Mouse (Mus musculus): Measurements from ENCODE around the gene Qsox2.

The Qsox2 gene

DNA sequence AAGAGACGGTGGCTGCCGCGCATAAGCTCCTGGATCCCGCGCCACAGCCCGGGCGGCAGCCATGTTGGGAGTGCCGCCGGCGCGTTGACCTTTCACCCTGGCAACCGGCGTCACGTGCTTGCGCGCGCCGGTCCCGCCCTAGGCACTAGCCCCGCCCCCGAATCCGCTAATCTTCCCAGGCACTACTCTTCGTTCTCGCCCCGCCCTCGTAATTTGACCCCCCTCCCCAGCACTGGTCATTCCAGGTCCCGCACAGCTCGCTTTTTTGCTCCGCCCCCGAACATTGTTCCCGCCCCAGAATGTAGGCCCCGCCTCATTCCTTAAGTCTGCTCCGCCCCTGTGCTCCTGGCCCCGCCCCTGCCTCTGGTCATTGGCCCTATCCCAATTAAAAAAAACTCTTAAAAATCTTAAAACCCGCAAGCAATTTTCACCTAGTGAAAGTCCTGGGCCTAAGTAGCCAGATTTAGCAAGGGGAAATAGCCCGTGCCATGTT is at the start of gene Qsox2:
TSS of gene Qsox2 (minus strand) at position 236 of the 493 bp plus-strand sequence.
- DNase-seq (ENCODE audit: low spot score in 2 of 2), result peak; percentile 79 to 86

- no peak for DNase-seq (ENCODE audit: low spot score in 2 of 2)
Observed at GRCm38 (mm10) chr2:26286391-26286790, 49.1 kb upstream of the Qsox2 start.

DNA sequence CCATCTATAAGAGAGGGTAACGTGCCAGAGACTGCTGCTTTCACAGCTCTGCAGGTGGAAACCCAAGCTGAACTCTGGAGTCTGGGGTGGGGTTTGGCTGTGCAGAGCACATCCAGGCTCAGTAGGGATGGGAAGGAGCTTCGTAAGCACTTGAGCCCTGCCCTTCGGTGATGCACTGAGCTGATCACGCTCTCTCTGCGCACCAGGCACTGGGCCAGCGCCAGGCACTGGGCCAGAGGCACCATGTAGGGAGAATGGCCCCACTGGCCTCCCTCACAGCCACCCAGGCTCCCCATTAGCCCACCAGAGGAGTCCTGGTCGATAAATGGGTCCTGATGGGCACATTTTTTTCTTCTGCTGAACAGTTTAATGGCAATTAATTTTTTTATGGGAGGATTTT is 48.5 kb upstream of the Qsox2 start:
- no peak for DNase-seq (ENCODE audit: low spot score in 2 of 2)

- no peak for DNase-seq (ENCODE audit: low spot score in 2 of 2)
Observed at GRCm38 (mm10) chr2:26280594-26280993, 43.3 kb upstream of the Qsox2 start.

GRCm38 (mm10) chr2:26279712-26280111 is 42.4 kb upstream of the Qsox2 start:
- no peak for DNase-seq (ENCODE audit: low spot score in 2 of 2)

DNA sequence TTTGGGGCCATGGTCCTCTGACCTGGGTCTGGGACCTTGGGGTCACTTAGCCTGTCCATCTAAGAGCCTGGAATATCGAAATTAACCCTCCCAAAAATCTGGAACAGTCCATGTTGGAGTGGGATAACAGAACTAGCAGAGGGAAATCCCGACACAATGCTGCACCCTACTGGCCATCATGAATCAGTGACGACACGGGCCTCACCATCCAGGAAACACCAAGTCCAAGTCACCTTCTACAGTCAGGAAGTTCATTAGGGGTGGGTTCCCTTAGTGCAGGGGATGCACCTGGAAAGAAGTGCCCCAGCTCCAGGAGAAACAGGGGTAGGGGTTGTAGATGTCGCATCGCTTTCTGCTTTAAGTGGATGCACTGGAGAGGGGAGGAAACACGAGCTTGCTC is 36.3 kb upstream of the Qsox2 start:
- peak; percentile 71 to 74 for DNase-seq (ENCODE audit: low spot score in 2 of 2)

DNA sequence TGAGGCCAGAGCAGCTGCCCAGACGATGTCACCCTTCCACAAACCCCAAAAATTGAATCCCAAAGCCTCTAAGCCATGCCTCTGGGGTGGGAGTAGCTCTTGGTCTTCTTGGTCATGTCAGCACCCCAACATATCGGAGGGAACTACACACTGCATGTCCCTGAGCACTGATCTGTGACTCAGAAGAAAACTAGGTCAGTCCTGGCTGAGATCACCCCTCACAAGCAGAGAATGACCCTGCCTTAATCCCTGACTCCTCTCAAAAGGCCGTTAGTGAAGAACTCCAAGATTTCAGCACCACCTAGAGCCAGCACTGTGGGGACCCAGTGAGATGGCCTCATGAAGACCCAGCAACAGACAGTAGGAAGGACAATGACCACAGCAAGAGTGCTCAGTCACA is 30.9 kb upstream of the Qsox2 start:
- DNase-seq (ENCODE audit: low spot score in 2 of 2), result no peak

DNA sequence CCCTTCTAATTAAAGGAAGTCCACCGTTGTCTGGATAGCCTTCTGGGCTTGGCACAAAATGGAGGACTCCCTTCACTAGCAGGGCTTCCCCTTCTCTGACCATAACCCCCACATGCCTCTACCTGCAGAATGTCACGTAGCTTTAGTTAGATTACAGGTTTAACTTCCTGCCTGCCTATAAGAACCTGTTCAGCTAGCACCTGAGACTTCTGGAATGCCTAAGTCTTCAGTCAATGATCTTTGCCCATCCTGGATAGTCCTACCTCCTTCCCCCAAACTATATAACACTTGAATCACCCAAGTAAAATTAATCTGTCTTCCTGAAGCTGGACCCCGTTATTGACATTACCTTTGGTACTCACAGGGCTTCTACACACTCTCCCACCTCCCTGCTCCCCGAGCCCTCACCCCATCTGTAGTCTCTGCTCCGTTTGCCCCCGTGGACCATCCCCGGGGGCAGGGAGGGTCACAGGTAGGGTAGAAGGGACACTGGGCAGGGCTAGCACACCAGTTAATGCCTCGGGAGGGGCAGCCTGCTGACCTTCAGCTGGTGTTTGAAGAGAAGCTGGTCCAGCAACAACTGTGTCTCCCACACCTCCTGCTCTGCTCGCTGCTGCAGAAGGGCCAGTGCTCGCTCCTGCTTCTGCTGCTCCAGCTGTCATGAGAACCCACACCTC is 28.9 kb upstream of the Qsox2 start:
- no peak for DNase-seq (ENCODE audit: low spot score in 2 of 2)

GRCm38 (mm10) chr2:26265095-26265494 is 27.8 kb upstream of the Qsox2 start:
- DNase-seq (ENCODE audit: low spot score in 2 of 2), result no peak

DNA sequence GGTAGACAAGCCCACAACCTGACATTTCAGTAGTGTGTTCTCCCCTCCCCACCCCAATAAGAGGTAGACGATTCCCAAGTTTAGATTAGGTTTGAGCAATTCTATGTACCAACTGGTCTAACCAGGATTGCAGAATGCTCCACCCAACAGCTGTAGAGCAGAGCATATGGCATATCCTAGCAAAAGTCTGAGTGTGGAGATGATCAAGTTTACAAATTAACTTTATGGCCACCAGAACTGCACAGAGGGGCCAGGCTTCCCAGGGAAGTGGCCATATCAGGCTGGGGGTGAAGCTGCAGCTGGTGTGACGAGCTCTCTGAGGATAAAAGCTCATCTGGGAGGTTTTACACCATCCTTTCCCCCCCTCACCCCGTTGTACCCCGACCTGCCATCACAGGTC is 27.3 kb upstream of the Qsox2 start:
- no peak for DNase-seq (ENCODE audit: low spot score in 2 of 2)

- DNase-seq (ENCODE audit: low spot score in 2 of 2), result no peak
Observed at GRCm38 (mm10) chr2:26257315-26258096, 20.2 kb upstream of the Qsox2 start.

- DNase-seq (ENCODE audit: low spot score in 2 of 2), result no peak
Observed at GRCm38 (mm10) chr2:26254816-26255215, 17.5 kb upstream of the Qsox2 start.

- no peak for DNase-seq (ENCODE audit: low spot score in 2 of 2)
Observed at GRCm38 (mm10) chr2:26252514-26253206, 15.3 kb upstream of the Qsox2 start.

GRCm38 (mm10) chr2:26247531-26247930 is 10.2 kb upstream of the Qsox2 start:
- DNase-seq (ENCODE audit: low spot score in 2 of 2), result no peak

GRCm38 (mm10) chr2:26240841-26241240 is 3.5 kb upstream of the Qsox2 start:
- no peak for DNase-seq (ENCODE audit: low spot score in 2 of 2)

- no peak for DNase-seq (ENCODE audit: low spot score in 2 of 2)
Observed at GRCm38 (mm10) chr2:26240330-26240729, 3.0 kb upstream of the Qsox2 start.

GRCm38 (mm10) chr2:26236681-26237289 is 540 bp downstream of the Qsox2 start:
- peak in 1 of 2 experiments; percentile 67 for DNase-seq (ENCODE audit: low spot score in 2 of 2)

DNA sequence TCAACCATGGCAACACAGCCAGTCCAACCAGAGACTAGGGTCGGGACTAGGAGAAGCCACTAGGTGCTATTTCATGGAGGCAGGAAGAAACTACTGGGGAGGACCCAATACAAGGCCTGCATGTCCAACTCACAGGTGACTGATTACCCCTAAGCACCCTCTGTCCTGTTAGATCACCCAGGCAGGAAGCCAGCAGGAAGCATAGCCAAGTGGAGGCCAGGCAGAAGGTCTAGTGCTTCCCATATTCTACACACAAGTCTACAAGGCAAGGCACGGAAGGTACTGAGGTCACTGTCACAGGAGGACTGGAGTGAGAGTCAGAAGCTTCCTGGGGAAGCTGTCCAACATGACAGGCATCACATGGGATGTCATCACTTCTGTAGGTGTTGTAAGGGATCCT is 2.6 kb downstream of the Qsox2 start:
- no peak for DNase-seq (ENCODE audit: low spot score in 2 of 2)

DNA sequence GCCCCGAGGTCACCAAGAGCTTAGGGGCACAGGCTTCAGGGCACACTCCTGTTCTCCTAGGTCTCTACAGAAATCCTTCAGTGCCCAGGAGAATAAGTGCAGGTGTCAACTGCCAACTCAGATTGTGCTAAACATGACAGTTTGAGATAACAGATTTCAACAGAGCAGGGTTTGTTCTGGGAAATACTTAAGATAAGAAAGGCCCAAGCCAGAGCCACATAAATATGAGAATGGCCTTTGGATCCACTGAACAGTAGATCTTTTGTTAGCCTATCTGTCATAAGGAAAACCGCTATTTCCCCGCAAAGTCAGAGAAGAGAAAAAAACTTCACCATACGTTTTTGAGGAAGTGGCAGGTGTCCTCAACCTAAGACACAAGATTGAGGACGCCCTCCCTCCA is 3.1 kb downstream of the Qsox2 start:
- no peak for DNase-seq (ENCODE audit: low spot score in 2 of 2)

DNA sequence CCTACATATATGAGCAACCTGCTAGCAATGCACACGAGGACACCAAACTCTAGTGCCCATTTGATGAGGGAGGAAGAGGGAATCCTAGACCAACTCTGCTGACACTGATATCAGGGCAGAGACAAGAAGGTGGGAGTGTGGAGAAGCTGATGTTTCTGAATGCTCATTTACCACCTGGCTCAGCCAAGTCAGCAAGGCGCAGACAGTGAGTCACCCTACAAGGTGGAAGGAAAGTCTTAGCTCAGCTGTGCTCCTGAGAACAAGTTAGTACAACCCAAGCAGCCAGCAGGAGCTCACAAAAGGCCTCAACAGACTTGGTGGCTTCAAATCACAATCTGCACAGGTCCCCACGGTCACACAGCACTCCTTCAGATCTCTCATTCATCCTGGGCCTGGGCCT is 6.0 kb downstream of the Qsox2 start:
- DNase-seq (ENCODE audit: low spot score in 2 of 2), result peak in 1 of 2 experiments; percentile 8

DNA sequence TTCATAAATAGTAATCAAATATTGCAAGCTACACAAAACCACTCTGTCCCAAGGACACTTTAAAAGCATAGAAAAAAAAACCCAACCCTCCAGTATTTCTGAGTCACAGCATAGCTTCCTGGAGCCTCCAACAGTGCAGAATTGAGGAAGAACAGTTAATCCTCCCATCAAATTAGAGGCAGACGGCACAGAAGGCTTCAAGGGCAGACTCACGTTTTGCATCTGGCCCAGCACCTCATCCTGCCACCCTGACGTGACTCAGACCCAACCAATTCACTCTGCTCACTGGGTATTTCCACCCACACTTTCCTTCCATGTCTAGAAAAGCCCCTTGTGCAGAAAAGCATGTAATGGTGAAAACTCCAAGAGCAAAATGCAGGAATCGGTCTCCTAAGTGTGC is 7.1 kb downstream of the Qsox2 start:
- DNase-seq (ENCODE audit: low spot score in 2 of 2), result peak in 1 of 2 experiments; percentile 21

DNA sequence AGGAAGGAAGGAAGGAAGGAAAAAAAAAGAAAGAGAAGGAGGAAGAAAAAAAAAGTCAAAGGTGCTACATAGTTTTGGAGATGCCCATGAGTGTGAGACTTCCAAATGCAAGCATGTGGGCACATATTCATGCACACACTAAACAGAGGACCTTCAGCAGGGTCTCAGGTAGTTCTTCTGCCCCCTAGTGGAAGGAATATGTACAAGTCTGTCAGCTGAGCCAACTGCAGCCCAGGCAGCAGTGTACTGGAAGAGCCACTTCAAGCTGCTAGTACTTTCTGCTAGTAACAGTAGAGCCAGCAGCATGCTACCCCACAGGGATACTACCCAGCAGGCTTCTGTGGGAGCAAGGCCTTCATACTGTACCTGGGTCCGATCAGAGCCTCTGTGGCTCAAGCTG is 9.5 kb downstream of the Qsox2 start:
- DNase-seq (ENCODE audit: low spot score in 2 of 2), result peak; percentile 40 to 50

All from right cerebral cortex, adult 2 months (tissue).